In genomic region chr8:83458222-83458621, GRCm38 (mm10) we compare ENCODE assay signal across 9 mouse cellular contexts. TPM values are rescaled to one million over a fixed set of nuclear protein-coding genes. Genes with fewer than 3 reads are reported as not detected.
DNase-seq lines count a peak whose midpoint lies in the region; ATAC-seq and TF ChIP-seq lines count a peak whose summit lies in the region.
"Had no signal": no experiment of that assay in that cellular context is flagged by ENCODE, and none has a peak within 500 bp of the region (broad histone marks: within the 10 kb centered on the region; RNA-seq: fewer than 3 reads in every experiment).

Gene Scoc, minus strand, starts transcription at chr8:83458391.

- DNase-seq in layer of hippocampus, adult 2 months (ENCODE audit: low spot score in 2 of 2) = no peak
- DNase-seq in layer of hippocampus, adult 9-10 months (ENCODE audit: low spot score) = no peak
- DNase-seq in hindbrain, embryonic 10.5 days (ENCODE audit: low spot score) = no peak
- DNase-seq in layer of hippocampus, postnatal 36 days = no peak
- no peak for DNase-seq in midbrain, embryonic 11.5 days (ENCODE audit: low spot score, missing footprints)
- DNase-seq in cerebellum, postnatal 14 days = no peak
- no peak for DNase-seq in right cerebral cortex, postnatal 36 days (ENCODE audit: low spot score in 2 of 2)

- H3K9me3 ChIP-seq in forebrain, embryonic 13.5 days (replicated peaks) = no peaks in the 10 kb centered on the region
- H3K9me3 ChIP-seq in hindbrain, embryonic 10.5 days = 0 out of 2 replicates have a peak, but pooled peaks cover 3% of the 10 kb centered on the region
- no peaks in the 10 kb centered on the region for H3K9me3 ChIP-seq in midbrain, embryonic 11.5 days (ENCODE audit: control insufficient read depth, low read length)

- H3K27me3 ChIP-seq in forebrain, embryonic 13.5 days = no peaks in the 10 kb centered on the region
- no peaks in the 10 kb centered on the region for H3K27me3 ChIP-seq in hindbrain, embryonic 10.5 days (ENCODE audit: insufficient read depth, poor library complexity, severe bottlenecking)
- no peaks in the 10 kb centered on the region for H3K27me3 ChIP-seq in midbrain, embryonic 11.5 days (ENCODE audit: control insufficient read depth, insufficient read depth, low read length)

- no peak within 1 kb of the TSS for H3K4me2 ChIP-seq in forebrain, embryonic 13.5 days
- no peak within 1 kb of the TSS for H3K4me2 ChIP-seq in midbrain, embryonic 11.5 days

- no peak within 1 kb of the TSS for H3K4me3 ChIP-seq in layer of hippocampus, adult 2 months
- H3K4me3 ChIP-seq in forebrain, embryonic 13.5 days = no peak within 1 kb of the TSS
- H3K4me3 ChIP-seq in hindbrain, embryonic 10.5 days = no peak within 1 kb of the TSS
- no peak within 1 kb of the TSS for H3K4me3 ChIP-seq in midbrain, embryonic 11.5 days (ENCODE audit: low read depth, low read length)
- H3K4me3 ChIP-seq: megakaryocyte, embryonic 14.5 days had no signal

- no peak within 1 kb of the TSS for H3K27ac ChIP-seq in layer of hippocampus, adult 2 months
- H3K27ac ChIP-seq in forebrain, embryonic 13.5 days = no peak within 1 kb of the TSS
- H3K27ac ChIP-seq in hindbrain, embryonic 10.5 days = no peak within 1 kb of the TSS
- no peak within 1 kb of the TSS for H3K27ac ChIP-seq in midbrain, embryonic 11.5 days (ENCODE audit: low read depth, low read length)

- H3K36me3 ChIP-seq in forebrain, embryonic 13.5 days (ENCODE audit: poor library complexity, severe bottlenecking) = no peaks in the 10 kb centered on the region
- H3K36me3 ChIP-seq in hindbrain, embryonic 10.5 days = no peaks in the 10 kb centered on the region
- H3K36me3 ChIP-seq in midbrain, embryonic 11.5 days (ENCODE audit: control insufficient read depth, insufficient read depth, low read length) = no peaks in the 10 kb centered on the region

- no peak for ATAC-seq in forebrain, embryonic 13.5 days
- no peak for ATAC-seq in midbrain, embryonic 11.5 days (ENCODE audit: low FRiP score)

- WGBS in forebrain, embryonic 13.5 days = 89% methylated on average over 14 of the region's 14 CpGs
- 86% methylated on average over 14 of the region's 14 CpGs for WGBS in hindbrain, embryonic 10.5 days
- 86% methylated on average over 14 of the region's 14 CpGs for WGBS in midbrain, embryonic 11.5 days

- no peak for TF ChIP-seq CTCF in layer of hippocampus, adult 2 months (conservative IDR thresholded peaks at IDR 0.05)

- no peak within 1 kb of the TSS for H3K9ac ChIP-seq in forebrain, embryonic 13.5 days
- no peak within 1 kb of the TSS for H3K9ac ChIP-seq in midbrain, embryonic 11.5 days (ENCODE audit: low read length)

- H3K4me1 ChIP-seq in forebrain, embryonic 13.5 days = no peaks in the 10 kb centered on the region
- peaks cover 6% of the 10 kb centered on the region; the same call in 1 of the 2 replicates for H3K4me1 ChIP-seq in hindbrain, embryonic 10.5 days (replicated peaks)
- no peaks in the 10 kb centered on the region for H3K4me1 ChIP-seq in midbrain, embryonic 11.5 days (ENCODE audit: control insufficient read depth, insufficient read depth, low read length)

RNA-seq across cellular contexts. Expression of gene Scoc, which starts in this region (rescaled TPM):
- 100 to 1,000 TPM; 211 to 218 TPM for total RNA-seq in layer of hippocampus, adult 2 months (2021)
- 198 and 200 TPM in 2 replicates for polyA plus RNA-seq in forebrain, embryonic 13.5 days (2015; fragmentation: Nextera tagmentation; extraction: Ambion mirVana)
- 112 and 114 TPM in 2 replicates for polyA plus RNA-seq in hindbrain, embryonic 10.5 days (2016; fragmentation: Nextera tagmentation; extraction: Ambion mirVana)
- total RNA-seq in layer of hippocampus, postnatal 36 days (2021) = 100 to 1,000 TPM; 213 to 246 TPM
- 199 and 213 TPM in 2 replicates for polyA plus RNA-seq in midbrain, embryonic 11.5 days (2014; fragmentation: Nextera tagmentation; extraction: Ambion mirVana)
